Mouse (Mus musculus): ENCODE measurements at regions not wholly inside any gene's neighbourhood (a gene's known extent, or its start where the extent isn't known, plus 50 kb on each side); places are given as distances from the start of the nearest gene placed in this dataset.

DNA sequence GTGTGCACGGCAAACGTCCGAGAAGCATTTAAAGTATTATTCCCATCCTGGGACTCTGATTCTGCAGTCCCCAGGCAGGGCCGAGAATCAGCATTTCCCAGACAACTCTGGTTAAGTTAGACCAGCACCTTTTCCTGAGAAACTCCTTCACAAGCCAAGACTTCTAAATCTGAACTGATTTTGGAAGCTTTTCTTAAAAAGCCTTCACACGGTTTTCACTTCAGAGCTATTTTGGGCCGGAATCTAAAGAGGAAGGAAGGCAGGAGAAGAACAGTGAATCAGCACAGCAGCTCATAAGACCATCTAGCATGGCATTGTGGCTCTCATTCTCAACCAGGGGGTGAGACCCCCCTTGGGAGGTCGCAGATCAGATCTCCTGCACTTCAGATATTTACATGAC lies 57.5 kb upstream of the Phyhipl start:
- H3K36me3 ChIP-seq, result no peaks in the 10 kb centered on the region
- H3K4me3 ChIP-seq, result no peak overlapping the region
- no peak overlapping the region for H3K27ac ChIP-seq
- peaks cover 8% of the 10 kb centered on the region for H3K4me1 ChIP-seq
- 89% methylated on average over 7 of the region's 7 CpGs for WGBS
- H3K9me3 ChIP-seq (replicated peaks), result no peaks in the 10 kb centered on the region
- H3K27me3 ChIP-seq (ENCODE audit: low read depth, poor library complexity, severe bottlenecking), result no peaks in the 10 kb centered on the region
- DNase-seq (ENCODE audit: low spot score), result no peak

- Histone ChIP-seq H3K4me1 (no peaks in the 10 kb centered on the region), H3K36me3 (no peaks in the 10 kb centered on the region), H3K9me3 (replicated peaks) (no peaks in the 10 kb centered on the region), H3K4me3 (no peak overlapping the region), H3K27me3 (ENCODE audit: low read depth, poor library complexity, severe bottlenecking) (no peaks in the 10 kb centered on the region), H3K27ac (no peak overlapping the region)
- DNase-seq (ENCODE audit: low spot score), result no peak
- WGBS, result 61% methylated on average over 3 of the region's 3 CpGs
Measured at GRCm38 (mm10) chr10:70708806-70709205, 53.0 kb upstream of the Phyhipl start.
